Mouse (Mus musculus) adrenal gland, adult 2 months (tissue): ENCODE results near the gene Olfr1368. TPM values are rescaled to one million over a fixed set of nuclear protein-coding genes. Genes with fewer than 3 reads are reported as not detected.

ENCODE experiments used
- DNase-seq: peaks from one replicate; pipeline ENCODE4 v3.0.0; 2021
- long read RNA-seq: library from polyadenylated mRNA; stranded (forward); transcript quantifications from one replicate; pipeline ENCODE4 v2.0.0, GENCODE M21; 2021
- polyA plus RNA-seq: library from polyadenylated mRNA; depleted of rRNA; stranded (reverse); fragments of >200 nt; gene quantifications from 2 replicates; pipeline ENCODE4 v1.2.3, GENCODE M21; 2012; rRNA removed
- total RNA-seq, 2 experiments: library from RNA; stranded (reverse); gene quantifications; 2 replicates each; pipeline ENCODE4 v1.2.3; 2021

Gene Olfr1368
- total RNA-seq (not detected), polyA plus RNA-seq (not detected in 2 replicates)
- long read RNA-seq = 0 reads

DNA sequence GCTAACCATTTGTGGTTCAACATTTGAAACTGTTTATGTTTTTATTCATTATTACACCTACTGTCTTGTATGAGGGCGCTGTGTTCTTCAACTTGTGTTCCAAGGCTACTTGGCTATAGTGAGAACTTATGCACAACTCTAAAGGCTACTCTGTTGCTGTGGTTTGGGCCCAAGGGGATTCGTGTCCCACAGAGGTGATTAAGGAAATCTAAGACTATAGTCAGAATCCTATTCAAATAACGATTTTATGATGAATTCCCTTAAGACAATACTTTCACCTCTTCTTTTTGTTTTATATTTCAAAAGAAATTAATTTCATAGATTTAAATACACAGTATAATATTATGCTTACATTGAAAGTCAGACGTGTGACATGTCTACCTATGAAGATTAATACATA is at the start of gene Olfr1368:
Gene Olfr1368 (minus strand): TSS at position 101 of the 400 bp plus-strand sequence.
- no peak for DNase-seq

DNA sequence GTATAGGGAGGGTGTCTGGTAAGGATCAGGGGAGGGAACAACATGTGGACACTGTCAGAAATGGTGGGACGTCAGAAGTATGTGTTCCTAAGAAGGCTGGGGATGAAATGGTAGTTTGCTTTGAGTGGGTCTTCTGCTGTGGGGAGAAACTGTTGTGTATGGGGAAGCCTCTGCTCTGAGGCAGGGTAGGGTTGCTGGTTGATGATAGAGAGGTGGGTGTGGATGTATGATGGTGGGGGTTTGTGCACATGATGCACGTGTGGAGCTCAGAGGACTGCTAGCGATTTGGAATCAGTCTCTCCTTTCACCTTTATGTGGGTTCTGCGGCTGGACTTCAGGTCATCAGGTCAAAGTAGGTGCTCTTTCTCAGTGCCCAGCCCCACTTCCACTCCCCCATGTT is 39.9 kb upstream of the Olfr1368 start:
- DNase-seq = no peak

DNA sequence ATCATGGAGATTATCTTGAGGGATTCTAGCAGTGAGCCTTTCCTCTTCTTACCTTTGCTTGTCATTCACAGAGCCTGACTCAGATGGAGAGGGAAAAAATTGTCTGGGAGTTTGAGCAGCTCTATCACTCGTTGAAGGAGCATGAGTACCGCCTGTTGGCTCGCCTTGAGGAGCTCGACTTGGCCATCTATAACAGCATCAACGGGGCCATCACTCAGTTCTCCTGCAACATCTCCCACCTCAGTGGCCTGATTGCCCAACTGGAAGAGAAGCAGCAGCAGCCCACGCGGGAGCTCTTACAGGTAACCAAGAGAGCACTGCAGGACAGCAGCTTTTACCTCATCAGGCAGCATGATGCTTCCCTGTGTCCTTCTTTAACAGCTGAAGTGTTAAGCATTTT is 38.0 kb upstream of the Olfr1368 start:
- DNase-seq = no peak

DNA sequence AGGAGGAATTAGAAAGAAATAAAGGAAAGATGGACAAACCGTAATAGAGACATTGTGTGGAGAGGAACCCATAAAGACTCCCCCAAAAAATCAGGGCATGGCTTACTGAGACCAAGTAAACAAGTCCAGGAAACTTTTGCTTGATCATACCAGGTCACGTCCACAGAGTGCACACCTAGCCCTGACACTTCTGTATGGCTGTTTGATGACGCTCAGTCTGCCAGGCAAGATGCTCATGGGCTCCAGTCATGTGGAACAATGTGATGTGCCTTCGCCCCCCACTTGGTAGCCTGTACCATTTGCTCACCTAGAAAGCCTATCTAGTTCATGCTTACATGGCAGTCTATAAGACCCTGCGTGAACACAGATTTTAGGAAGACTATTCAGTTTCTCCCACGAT is 37.4 kb upstream of the Olfr1368 start:
- no peak for DNase-seq

DNA sequence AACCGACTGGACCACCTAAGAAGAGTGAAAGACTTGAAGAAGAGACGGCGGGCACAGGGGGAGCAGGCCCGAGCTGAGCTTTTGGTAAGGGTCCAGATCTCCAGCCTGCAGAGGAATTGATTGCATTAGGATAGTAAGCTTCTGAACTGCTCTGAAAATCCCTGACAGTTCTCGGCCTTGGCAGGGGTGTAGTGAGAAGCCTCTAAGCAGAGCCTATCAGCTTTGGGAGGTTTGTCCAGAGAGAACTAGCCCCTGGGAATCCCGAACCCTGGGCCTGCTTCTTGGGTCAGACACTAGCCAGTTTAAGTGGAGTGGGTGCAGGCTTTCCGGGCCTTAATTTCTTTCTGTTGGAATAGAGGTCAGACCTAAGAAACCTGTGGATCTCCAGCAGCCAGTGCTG is 36.3 kb upstream of the Olfr1368 start:
- no peak for DNase-seq

DNA sequence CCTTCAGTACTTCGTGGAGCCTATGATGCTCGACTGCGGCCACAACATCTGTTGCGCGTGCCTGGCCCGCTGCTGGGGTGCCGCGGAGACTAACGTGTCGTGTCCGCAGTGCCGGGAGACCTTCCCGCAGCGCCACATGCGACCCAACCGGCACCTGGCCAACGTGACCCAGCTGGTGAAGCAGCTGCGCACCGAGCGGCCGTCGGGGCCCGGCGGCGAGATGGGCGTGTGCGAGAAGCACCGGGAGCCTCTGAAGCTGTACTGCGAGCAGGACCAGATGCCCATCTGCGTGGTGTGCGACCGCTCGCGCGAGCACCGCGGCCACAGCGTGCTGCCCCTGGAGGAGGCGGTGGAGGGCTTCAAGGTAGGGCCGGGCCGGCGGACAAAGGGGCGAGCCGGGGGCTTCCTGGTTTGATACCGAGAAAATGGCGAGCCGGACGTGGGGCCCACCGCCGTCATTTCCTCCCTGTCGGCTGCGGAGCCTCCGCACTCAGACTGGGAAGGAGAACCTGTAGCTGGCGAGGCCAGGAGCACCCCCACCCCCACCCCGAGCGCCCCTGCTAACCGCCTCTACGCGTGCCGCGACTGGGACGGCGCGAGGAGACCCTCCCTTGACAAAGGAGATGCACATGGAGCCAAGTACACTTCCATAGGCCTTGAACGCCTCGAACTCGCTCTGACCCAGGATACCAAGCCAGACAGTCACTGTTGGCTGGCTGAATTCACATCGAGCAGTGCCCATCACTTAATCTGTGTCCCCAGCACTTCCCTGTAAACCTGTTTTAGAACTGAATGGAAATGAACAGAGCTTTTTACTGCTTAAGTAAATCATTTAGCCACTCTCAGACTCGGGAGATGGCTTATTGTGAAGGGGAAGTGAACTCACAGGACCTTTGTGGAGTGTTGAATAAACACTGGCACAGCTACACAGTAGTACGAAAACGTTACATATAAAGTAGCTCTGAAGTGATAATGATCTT is 35.2 kb upstream of the Olfr1368 start:
- peak; percentile 77 for DNase-seq

DNA sequence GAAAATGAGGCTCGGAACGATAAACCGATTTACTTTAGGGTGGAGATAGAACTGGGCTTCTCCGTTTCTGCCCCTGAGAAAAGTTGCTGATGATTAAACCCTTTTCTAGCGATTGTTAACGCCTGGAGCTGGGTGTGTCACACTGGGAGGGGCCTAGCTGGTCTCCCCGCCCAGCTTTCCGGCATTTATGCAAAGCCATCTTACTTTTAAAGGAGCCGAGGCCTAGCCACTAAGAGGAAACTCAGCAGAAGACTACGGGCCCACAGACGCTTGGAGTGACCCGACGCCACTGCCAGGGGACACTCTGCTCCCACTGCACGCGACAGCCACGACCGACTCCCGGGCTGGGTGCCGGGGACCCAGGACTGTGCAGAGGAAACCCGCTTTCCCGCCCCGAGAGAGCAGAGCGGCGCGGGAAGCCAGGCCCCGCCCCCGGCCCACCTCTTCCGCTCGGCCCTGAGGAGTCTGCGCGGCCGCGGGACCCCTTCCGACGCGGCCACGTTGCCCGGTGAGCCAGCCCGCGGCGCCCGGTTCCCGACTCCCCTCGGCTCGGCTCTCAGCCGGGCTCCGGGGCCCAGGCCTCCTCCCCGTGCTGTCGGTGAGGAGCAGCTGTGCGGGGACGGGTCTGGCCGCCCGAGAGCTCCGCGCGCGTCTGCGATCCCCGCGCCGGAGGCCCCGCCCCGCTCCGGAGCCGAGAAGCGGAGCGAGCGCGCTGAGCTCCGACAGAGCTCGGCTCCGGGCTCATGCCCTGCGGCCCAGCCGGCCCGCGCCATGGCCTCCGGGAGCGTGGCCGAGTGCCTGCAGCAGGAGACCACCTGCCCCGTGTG is 34.3 kb upstream of the Olfr1368 start:
- DNase-seq = peak; percentile 95

DNA sequence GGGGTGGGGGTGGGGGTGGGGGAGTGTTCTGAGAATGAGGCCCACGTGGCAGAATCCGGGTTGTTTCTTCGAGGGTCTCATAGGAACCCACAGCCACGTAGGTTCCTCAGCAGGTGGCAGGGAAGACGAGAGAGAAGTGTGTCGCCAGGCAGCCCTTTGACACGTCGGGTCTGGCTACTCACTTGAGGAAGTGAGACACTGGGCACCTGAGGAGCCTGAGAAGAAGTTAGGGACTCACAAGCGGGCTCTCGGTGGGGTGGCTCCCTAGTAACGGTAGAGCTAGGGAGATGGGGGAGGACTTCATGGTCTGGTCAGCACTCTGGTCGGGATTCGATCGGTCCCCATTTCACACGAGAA is 33.7 kb upstream of the Olfr1368 start, which contains the start of gene Trim27:
Gene Trim27 (plus strand): TSS at position 79 of the 357 bp plus-strand sequence.
- DNase-seq = no peak

DNA sequence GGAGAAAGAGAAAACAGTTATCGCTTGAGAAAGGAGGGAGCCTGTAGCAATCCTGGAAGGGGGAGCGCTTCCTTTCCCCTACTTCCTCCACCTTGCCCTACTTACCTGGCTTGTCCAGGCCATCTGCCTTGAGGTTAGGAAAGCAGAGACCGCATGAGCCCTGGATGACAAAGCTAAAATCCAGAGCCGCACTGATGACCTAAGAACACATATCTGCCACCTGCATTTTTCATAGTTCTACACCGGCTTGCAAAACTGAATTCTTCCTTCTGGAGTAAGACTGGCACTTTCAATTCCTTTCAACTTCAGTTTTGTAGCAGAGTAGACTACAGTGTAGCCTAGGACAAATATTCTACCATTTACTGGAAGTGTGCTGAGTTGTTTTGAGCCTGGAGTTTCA is 32.7 kb upstream of the Olfr1368 start:
- DNase-seq = no peak

DNA sequence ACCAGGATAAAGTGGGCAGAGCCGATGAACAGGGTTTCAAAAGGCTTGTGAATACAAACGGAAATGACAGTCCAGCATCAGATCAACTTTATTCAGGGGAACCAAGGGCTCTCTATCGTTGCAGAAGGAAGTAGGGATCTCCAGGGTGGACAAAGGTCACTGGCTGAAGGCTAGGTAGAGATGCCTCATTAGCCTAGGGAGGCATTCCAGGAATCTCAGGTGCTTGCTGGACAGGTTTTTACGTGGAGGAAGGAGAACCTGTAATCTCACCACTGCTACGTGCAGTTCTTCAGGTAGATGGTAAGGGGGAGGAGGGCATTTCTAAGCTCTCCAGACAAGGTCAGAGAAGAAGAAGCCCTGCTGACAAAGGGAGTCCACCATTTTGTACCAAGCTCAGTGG is 32.0 kb upstream of the Olfr1368 start:
- no peak for DNase-seq

DNA sequence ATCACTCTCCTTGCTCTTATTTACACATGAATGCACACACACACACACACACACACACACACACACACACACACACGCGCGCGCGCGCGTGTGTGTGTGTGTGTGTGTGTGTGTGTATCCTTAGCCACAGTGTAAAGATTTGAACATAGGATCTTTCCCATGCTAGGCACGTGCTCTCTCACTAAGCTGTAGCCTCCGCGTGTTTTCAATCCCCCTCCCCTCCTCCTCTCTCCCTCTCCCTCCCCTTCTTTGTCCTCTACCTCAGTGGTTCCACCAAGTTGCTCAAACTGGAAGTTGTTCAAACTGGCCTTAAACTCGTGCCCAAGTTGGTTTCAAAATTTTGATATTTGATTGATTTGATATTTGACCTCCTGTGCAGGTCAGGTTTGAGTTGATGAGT is 31.1 kb upstream of the Olfr1368 start:
- no peak for DNase-seq

DNA sequence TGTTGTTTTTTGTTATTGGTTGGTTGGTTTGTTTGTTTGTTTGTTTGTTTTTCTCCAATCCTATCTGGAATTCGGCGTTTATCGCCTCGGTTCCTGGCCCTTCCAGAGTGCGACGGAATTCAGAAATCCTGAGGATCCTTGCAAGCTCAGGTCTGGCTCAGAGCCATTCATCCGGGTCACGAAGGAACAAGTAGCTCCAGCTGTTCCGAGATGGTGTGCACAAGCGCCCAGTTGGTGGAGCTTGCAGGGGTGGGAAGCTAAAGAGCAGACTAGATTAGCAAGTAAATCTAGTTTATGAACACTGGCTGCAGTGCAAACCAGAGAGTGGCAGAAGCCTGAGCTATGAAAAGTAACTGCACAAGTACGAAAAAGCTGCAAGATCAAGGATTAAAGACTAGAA is 27.4 kb upstream of the Olfr1368 start:
- DNase-seq = peak; percentile 89

DNA sequence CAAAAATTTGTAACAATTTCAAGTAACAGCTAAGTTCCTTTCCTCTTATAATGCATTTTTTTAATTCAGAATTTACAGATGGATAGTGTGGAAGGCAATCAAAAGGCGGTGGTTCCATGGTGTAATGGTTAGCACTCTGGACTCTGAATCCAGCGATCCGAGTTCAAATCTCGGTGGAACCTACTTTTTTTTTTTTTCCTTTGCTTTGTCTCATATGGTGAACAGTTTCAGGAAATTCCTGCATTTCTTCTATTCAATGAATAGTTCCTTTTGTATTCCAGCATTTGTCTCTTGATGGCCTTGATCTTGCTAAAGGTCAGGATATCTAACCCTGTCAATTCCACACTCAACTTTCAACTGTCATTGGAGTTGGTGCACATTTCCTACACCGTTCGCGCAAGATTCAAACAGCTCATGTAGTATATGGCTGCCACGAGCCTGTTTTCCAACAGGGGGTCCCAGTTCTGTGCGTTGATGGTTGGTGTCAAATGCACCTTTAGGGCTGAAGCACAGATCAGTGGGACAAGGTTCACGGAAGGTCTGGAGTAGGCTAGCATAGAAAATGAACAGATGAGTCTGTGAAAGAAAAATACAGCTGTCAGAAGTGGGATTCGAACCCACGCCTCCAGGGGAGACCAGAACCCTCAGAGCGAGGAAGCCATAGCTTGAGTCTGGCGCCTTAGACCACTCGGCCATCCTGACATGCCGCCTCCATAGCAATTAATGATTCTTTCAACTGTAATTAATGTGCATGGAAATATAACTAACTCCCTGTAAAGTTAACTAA is 26.8 kb upstream of the Olfr1368 start:
- DNase-seq = peak; percentile 78

DNA sequence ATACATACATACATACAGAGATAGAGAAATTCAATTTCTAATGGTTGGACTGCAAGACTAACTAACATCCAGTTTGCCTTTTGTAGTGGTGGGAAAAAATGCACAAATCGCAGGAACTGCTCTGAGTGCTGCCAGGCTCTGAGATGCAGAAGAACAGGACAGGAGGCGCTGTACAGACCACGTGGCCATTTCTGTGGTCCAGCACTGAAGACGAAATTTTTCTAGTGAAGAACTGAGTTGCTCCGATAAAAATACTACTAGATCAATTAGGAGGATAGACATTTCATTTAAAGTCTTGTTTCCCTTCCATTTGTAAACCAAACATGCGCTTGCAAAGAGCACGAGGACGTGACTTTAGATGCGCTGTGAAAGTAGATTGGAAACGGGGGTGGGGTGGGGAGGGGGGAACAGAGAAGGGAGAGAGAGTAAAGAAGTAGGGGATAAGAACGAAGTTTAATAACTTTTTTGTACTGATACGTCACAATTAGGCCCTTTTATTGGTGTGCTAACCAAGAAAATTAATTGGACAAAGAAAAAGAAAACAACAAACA is 26.0 kb upstream of the Olfr1368 start:
- peak; percentile 32 for DNase-seq

DNA sequence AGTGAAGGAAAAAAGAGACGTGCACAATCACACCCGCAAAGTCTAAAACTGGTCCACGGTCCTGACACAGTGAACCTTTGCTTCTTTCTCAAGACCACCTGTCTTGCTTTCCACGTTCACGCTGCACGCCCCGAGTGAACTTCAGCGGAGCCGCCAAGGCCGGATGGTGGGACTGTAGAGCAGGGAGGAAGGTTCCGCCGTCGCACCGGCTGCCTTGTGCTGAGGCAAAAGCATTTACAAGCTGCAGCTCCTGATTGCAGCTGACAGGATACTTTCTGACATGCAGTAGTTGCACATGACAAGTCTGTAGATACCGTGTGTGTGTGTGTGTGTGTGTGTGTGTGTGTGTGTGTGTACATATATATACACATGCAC is 25.5 kb upstream of the Olfr1368 start:
- no peak for DNase-seq

DNA sequence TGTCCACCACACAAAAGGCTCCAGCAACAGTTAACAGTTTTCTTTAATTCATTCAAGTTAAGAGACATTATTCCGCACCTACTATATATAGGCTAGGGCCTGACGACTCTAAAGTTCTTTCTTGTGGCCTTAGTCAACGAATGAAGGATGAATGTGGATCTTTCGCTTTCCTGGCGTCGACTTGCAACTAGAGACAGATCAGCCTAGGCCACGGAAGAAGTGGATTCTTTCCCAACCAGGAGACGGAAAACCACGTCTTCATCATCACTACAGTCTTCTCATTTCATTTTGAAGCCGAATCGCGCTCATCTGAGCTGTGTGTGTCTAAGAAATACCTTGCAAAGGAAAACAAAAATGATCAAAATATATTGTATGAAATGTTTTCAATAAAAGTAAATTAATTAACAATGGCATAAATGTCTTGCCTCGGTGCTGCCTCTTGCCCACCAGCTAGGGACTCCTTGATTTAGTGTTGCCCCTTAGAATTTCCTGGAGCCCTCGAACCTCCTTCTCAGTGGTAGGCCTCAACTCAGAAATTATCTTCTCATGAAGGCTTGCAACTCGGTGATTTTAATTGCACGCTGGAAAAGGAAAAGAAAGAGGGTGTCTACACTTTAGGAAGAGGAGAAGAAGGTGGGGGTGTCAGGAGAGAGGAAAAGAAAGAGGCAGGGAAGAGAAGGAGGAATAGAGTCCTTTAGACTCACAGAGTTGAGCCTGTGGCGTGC is 24.9 kb upstream of the Olfr1368 start:
- no peak for DNase-seq

DNA sequence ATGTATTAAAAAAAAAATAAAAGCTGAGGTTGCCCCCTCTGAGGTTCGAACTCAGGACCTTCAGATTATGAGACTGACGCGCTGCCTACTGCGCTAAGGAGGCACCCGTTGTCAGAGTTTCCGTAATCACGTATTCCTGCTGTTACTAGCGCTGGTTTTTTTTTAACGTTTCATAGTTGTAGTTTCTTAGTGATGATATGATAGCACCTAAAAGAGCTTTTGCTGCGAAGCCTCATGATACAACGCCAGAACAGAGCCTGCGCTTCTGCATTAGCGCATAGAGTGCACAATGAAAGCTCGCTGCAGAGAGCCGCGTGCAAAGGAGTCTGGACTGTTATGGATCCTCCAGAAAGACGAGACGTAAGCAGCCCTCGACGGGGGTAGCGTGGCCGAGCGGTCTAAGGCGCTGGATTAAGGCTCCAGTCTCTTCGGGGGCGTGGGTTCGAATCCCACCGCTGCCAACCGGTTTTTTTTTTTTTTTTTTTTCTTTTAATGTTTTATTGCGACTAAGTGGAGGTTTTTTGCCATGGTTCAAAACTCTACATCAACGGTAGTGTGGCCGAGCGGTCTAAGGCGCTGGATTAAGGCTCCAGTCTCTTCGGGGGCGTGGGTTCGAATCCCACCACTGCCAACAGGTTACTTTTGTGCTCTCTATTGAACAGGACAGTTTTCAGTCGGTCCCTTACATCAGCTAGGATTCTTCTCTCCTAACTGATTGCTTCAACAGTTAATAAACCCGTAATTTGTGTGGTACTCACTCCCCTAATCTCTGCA is 24.2 kb upstream of the Olfr1368 start:
- DNase-seq = peak; percentile 85

DNA sequence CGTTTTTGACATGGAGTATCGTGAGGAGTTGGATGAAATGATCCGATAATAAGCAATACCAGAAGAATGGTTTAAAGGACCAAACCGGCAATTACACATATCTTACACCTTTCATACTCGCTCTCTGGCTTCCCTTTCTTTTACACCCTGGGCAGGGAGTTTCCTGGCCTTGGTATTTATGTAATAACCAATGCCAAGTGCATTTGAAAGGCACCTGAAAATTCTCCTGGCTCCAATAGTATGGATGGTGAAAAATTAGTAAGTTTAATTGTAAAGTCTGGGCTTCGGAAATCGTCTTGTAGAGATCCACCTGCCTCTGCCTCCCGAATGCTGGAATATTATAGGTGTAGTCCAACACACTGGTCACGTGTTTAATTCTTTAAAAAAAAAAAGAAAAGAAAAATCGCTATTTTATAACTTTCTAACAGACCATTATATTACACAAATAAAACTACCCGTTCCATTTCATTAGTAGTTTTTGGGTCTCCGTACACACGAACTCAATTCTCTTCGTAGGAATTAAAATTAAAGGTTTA is 23.5 kb upstream of the Olfr1368 start:
- DNase-seq = peak; percentile 23

DNA sequence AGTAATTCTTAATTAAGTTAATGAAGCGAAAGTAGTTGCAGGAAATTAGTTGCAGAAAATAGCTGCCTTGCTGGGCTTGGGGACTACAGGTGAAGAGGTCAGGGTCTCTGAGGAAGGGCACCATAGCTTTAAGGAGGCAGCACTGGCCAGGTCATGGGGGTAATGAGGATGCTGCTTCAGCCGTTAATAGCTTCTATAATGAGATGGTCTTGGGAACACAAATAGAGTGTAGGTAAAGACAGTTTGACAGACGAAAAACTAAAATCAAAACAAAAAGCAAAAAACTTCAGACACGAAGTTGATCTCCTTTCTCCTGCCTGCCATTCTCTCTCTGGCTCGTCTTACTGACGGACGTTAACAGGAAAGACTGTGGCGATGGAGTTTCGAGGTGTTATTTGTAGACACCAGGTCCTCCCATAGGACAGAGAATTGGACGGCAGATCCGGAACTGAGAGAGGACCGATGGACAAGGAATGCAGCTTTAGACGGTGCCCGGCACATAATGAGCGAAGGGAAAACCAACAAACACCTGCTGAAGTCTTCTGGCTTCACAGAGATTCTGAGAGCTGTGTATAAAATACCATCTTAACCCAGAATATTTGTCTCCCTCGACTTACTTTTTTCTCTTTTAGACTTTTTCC is 22.8 kb upstream of the Olfr1368 start:
- peak; percentile 55 for DNase-seq

DNA sequence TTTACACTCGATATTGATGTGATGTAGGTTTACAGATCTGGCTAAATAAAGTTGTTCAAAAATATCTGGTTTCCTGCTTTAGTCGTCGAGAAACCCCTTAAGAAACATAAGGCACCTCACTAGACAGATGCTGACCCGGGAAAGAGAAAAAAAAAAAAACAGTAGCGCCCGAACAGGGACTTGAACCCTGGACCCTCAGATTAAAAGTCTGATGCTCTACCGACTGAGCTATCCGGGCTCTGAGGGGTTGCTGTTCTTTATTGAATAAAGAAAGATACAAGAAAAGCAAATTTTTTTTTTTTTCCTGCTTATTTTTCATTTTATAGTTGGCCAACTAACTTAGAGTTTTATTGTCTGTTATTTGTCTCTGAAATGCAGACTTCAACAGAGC is 22.2 kb upstream of the Olfr1368 start:
- peak; percentile 42 for DNase-seq
